Mouse (Mus musculus): ENCODE data around the gene Adcy1.

Adcy1 gene

DNA sequence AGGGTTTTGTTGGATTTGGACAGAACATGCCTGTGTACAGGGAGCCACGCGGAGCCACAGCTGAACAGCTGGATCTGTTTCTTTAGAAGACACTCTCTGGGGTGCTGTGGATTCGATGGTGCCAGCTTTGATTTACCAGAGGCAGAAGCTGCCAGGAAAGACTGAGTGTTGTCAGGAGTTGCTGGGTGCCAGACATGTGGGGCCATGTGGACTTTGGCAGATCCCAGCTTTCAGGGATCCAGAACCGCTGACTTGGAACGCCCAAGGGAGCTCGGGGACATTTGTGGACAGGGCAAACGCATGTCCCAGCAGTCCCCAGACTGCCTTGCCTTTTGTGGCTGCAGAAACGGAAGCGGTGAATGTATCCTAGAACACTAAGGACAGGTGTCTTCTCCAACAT lies 72.5 kb downstream of the Adcy1 start:
- no peak for DNase-seq (ENCODE audit: low spot score in 2 of 2)

DNA sequence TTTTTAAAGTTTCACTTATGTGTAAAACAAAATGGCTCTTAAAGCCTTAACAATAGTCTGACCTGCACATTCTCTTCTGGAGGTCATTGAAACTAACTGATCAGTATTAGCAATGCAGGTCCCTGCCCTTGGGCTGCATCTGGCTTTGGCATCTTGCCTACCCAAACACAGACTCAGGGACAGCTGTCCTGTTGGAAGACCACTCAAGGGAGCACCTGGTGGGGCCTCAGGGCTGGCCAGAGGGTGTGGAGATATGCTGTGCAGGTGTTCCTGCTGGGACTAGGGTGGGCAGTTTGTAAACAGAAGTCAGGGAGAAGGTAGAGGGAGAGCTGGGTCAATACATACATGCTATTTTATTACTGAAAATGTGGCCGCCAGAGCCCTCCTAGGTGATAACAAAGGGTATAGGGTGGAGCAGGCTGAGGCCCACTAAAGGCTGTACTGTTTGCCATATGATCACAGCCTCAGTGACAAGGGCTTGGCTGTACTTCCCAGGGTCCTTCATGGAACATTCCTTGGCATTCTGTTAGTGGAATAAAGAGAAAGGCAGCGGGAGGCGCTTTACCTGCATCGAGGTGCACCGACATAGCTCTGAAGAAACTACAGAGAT lies 73.1 kb downstream of the Adcy1 start:
- DNase-seq (ENCODE audit: low spot score in 2 of 2), result no peak

DNA sequence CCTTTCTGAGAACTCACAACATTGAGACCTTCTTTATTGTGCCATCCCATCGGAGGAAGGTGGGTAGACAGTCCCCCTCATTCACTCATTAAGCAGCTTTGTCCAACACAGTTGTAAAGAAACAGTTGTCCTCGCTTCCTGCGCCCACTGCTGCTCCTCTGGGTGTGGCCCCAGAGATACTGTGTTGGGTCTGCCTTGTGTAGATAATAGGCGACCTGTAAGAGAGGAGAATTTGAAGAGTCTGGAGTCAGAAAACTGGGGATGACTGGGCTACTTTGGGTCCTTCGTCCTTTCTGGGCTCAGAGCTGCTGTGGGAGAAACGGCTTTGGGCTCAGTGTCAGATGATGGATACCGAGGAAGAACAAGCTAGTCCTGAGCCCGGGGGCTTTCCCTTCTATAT lies 75.1 kb downstream of the Adcy1 start:
- no peak for DNase-seq (ENCODE audit: low spot score in 2 of 2)

DNA sequence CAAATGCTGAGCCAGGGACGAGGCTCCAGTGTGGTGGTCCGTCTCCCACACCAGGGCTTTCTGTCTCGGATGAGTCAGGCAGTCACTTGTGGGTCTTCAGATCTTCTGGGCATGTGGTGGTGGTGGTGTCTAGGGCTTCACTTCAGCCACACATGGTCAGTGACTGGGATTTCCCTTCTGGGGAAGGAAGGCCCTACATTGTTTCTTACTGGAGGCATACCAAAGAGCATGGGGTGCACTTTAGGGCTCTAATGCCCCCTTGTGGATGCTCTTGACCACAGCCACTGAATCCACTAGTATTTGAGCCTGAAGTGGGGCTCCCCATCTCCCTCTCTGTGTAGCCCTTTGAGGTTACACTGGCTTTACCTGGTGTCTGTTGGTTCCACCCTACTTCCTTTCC lies 77.2 kb downstream of the Adcy1 start:
- no peak for DNase-seq (ENCODE audit: low spot score in 2 of 2)

DNA sequence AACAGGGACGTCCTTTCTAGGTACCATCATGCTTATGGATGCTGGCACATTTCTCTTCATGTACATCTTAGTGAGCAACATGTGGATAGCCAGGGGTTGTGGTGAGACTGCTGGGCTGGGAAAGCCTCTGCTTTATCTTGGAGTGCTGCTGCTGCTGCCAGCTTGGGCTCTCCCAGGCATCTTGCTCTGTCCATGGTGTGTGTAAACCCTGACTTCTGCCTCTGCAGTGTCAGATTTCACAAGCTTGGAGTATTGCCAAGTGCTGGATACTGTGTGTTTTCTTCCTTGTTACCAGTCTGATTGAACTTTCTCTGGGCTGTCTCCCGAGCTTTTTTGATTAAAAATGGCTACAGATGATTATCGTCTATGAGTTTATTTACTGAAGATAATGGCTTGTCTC lies 79.4 kb downstream of the Adcy1 start:
- no peak for DNase-seq (ENCODE audit: low spot score in 2 of 2)

DNA sequence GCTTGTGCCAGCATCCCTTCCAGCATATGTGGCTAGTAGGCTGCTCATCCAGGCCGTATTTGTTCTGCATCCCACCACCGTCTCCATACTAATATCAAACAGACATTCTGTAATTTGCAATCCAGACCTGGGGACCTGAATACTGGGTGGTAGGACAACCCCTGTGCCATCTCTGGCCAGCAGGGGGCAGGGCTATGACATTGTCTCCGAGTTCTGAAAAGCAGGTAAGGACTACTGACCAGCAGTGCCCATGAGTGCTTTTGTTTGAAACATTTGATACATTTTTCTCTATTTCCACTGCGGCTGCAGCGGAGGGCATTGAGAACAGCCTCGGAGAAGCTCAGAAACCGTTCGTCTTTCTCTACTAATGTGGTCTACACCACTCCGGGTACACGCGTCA lies 81.1 kb downstream of the Adcy1 start:
- DNase-seq (ENCODE audit: low spot score in 2 of 2), result no peak

DNA sequence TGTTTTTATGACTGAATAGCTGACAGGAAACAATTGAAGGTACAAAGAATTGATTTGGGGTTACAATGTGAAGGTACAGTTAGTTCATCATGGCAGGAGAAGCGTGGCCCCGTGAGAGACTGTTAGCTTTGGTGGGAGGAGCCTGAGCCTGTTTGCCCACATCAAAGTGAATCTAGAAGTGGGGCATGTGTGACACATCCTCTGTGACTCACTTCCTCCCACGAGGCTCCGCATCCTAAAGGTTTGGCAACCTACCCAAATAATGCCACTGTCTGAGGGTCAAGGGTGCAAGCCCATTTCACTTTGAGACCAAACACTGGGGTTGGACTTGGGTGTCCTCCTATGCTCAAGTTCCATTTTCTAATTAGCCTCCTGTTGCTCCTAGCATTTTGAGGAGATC lies 81.9 kb downstream of the Adcy1 start:
- DNase-seq (ENCODE audit: low spot score in 2 of 2), result no peak

DNA sequence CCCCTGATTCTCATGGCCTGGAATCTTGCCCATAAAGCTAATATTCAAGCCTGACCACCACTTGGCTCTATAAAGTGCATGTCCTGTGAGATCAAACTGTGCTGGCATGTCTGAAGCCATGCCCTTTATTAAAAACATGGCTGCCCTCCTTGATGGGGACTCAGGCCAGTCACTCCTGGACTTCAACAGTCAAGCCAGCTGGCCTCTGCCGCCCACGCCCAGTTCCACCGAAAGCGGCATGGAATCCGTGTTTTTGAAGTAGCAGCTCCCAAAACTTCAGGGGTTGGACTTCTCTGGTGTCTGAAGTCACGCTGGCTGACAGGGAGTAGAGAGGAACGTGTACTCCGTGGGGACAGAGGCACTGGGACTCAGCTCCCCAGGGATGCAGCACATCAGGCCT lies 84.2 kb downstream of the Adcy1 start:
- no peak for DNase-seq (ENCODE audit: low spot score in 2 of 2)

DNA sequence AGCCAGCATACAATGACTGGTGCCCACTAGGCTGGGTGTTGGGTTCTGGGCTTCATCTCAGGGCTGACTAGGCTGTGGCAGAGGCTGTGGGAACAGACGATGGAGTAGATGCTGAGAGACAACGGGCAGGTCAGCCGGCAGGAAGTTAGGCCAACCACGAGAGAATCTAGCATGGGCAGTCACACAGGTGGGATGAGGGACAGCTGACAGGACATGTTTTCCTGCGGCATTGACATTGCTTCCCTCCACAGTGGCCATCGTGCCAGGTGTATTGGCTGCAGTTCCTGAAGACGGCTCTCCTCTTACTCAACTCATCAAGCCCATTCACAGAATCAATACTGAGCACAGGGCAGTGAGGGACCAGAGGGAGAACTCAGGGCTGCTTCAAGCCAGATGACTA lies 84.7 kb downstream of the Adcy1 start:
- no peak for DNase-seq (ENCODE audit: low spot score in 2 of 2)

DNA sequence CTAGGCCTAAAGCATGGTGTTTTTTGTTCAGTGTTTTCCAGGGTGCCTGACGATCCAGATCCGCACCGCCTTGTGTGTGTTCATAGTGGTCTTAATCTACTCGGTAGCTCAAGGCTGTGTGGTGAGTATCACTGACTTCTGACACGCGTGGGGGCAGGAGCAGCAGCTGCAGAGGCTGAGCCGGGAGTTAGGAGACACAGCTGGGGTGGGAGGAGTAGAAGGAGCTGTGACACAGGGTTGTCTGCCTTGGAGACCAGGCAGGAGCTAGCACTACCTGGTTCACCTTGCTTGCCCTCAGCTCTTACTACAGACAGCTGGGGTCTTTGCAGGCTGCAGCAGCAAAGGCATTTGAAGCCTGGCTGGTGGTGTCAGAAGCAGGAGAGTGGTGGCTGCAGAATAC lies 86.2 kb downstream of the Adcy1 start:
- no peak for DNase-seq (ENCODE audit: low spot score in 2 of 2)

DNA sequence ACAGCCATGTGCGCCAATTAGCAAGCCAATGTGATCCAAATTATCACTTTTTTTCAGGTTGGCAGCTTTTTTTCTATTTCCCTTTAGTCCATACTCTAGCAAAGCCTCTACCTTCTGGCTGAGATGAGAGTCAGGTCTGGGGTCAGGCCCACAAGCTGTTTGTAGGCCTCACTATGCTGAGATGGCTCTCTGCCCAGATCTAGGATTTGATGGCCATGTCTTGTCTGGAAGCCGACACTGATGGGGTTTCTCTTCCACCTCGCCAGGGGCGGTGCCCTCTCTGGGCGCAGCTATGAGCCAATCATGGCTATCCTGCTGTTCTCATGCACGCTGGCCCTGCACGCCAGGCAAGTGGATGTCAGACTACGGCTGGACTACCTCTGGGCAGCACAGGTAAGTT lies 87.2 kb downstream of the Adcy1 start:
- DNase-seq (ENCODE audit: low spot score in 2 of 2), result no peak

DNA sequence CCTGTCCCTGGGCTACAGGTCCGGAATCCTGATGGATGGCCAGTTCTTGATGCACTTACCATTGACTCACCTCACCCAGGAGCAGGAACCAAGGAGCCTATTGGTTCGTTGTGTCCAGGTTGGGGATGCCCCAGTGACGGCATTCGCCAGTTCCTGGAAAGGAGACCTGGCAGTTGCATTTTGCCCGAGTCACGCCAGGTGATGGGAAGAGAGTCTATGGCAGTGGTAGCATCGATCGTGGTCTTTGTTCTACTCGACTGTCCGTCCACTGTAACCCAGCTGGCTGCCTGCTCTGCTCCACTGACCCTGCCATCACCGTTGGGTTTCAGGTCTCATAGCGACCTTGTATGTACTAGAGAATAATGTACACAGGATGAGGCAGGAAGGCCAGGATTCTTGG lies 89.1 kb downstream of the Adcy1 start:
- no peak for DNase-seq (ENCODE audit: low spot score in 2 of 2)

DNA sequence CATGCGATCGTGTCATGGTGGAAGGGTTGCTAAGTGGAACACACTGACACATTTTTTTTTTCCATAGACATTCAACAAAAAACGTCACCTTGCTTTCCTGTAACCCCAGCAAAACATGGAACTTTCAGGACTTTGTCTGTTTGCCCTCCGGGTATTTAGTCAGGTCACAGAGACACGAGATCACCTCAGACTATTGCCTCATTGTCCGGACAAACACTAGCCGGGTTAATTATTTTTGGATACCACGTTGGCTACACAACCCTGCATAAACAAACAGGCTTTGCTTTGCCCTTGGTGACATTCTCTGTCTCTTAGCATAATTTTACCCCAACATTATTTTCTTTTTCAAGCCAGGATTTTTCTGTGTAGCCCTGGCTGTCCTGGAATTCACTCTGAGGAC lies 89.8 kb downstream of the Adcy1 start:
- no peak for DNase-seq (ENCODE audit: low spot score in 2 of 2)

DNA sequence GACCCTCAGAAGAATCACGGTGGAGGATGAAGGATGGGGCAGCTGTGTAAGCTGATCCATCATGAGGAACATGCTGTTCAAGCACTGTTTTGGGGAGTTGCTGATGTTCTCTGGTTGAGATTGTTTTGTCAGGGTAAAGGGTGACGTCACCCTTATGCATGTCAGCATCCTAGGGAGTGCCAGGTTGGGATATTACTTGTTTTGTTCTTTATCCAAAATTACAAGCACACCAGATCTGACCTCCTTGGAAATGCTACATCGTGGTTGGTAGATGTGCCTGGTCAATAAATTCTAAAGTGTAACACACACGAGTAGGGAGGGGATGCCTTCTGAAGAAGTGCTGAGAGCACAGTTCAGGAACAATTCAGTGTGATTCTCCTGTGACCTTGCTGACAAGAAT lies 93.1 kb downstream of the Adcy1 start:
- DNase-seq (ENCODE audit: low spot score in 2 of 2), result no peak

DNA sequence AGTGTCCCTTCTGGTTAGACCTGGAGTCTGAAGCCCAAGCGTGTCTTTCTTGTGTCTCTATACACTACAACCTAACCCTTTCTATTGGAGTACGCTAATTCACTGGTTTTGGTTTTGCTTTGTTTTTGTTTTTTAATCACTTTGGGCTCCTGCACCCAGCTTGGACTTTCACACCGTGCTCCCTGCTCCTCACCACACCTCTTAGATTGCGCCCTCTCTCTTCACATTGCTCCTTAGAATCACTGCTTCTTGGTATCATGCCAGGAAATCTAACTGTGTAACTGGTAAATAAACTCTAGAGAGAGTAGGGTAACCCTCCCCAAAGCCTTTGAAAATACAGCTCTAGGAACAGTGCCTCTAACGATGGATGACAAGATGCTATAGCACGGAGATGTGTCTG lies 94.9 kb downstream of the Adcy1 start:
- DNase-seq (ENCODE audit: low spot score in 2 of 2), result no peak

DNA sequence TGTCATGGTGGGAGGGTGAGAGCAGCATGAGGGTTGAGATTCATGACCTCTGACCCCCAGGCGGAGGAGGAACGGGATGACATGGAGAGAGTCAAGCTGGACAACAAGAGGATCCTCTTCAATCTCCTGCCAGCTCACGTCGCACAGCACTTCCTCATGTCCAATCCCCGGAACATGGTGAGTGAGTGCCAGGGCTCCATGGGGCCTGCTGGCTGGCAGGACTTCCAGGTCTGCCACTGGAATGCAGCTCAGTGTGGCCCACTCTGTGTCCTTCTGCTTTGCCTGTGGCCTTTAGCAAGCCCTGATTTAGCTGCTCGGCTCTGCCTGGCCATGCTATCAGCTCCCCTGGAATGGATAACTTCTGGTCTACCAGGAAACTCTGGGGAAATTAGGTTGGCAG lies 96.9 kb downstream of the Adcy1 start:
- no peak for DNase-seq (ENCODE audit: low spot score in 2 of 2)

DNA sequence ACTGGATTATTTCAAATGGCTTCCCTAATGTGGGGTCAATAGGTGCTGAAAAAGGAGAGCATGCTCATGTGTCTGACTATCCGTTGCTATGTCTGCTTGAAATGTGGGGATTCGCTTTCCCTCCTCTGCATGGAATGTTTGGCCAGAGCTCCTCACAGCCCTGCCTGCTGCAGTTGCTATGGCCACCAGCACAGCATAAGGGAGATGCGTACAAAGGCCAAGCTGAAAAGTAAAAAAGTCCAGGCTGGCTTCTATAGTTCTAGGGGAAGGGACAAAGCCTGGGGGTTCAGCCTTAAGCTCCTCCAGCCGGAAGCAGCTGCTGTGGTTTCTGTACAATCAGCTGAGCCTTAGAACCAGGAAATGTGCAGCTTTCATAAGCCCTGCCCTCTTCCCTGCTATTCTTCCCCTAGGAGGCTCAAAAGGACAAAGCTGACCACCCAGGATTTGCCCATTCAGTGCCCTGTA lies 97.4 kb downstream of the Adcy1 start:
- no peak for DNase-seq (ENCODE audit: low spot score in 2 of 2)

DNA sequence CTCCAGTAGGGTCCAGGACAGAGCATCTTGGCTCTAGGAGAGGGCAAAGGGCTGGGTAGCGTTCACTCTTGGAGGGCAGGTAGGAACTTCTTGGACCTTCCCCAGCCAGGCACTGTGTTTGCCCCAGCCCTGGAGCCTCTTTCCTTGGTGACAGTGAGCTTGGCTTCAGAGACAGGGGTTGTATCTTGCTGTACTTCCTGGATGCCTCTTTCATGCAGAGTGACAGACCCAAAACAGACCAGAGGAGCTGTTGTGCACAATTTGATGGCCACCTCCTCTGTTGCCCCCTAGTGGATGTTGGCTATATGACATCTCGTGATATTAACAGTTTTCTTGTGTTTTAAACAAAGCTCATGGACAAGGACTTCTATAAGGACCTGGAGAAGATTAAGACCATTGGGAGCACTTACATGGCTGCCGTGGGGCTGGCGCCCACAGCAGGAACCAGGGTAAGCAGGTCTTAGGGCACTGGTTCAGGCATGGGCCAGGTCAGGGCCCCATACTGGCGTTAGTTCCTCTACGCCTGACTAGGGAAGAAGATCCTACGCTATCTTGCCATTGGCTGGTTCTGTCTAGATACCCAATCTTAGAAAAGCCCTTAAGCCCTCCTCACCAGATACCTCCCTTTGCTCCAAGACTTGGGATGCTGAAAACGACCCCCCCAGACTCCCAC lies 98.3 kb downstream of the Adcy1 start:
- no peak for DNase-seq (ENCODE audit: low spot score in 2 of 2)

DNA sequence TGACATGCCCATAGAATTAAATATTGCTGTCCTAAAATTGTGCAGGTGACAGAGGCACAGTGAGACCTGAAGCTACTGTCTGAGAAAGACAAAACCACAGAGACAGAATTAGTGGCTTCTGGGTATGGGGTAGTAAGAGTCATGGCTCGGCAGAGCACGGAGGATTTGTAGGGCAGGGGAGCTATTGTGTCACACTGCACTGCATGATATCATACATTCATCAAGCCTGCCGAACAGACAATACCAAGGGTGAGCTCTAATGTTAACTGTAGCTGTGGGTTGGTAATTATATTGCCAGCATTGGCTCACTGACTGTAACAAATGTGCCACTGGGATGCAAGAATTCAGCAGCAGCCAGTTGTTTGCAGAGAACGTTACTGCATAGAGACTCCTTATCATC lies 101.1 kb downstream of the Adcy1 start:
- DNase-seq (ENCODE audit: low spot score in 2 of 2), result no peak

DNA sequence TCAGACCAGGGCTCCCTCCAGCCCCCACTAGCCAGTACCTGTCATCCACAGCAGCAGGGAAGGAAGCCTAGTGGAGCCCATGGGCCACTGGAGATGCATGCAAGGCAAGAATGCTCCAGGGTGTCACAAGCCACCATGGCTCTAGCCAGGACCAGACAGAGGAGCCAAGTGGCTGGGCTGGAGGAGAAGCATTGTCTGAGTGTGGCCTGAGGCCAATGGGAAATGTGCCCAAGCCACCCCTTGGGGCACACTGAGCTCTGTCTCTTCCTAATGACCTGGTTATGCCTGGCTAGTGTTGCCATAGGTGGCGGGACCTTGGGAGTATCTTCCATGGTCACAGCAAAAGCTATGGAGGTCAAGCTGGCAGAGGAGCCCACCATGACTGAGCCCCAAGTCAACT lies 106.4 kb downstream of the Adcy1 start:
- no peak for DNase-seq (ENCODE audit: low spot score in 2 of 2)

DNA sequence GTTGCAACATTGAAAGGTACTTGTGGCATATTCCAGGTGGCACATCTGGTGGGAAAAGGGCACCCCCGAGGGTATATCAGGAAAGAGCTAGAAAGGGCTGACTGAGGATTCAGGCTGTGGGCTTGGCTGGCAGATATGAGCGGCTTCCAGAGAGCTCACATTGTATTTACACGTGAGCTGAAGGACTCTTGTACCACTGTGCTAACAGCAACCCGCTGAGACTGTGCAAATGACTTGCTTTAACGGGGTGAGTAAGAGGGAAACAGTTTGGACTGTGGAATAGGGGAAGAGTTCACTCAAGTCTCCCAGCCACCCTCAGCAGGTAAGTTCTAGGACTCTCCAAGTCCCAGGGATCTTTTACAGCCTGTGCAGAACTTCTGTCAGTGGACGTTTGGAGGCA lies 110.4 kb downstream of the Adcy1 start:
- no peak for DNase-seq (ENCODE audit: low spot score in 2 of 2)

DNA sequence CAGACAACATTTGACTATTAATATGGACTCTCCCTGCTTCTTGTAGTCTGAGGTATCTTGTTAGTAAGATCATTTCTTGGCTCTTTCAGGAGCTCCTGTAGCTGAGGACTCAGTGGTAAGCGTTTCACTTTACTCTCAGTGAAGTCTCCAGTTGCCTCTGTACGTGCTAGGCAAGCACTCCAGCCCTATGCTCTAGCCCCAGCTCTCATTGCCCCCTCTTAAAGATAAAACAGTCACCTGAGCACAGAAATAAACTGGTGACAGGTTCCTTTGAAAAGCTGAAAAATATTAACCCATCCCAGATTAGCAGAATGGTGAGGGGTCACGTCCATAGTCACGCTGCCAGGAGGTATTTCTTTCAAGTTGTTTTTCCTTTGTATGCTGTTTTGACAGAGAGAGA lies 115.4 kb downstream of the Adcy1 start:
- DNase-seq (ENCODE audit: low spot score in 2 of 2), result no peak

DNA sequence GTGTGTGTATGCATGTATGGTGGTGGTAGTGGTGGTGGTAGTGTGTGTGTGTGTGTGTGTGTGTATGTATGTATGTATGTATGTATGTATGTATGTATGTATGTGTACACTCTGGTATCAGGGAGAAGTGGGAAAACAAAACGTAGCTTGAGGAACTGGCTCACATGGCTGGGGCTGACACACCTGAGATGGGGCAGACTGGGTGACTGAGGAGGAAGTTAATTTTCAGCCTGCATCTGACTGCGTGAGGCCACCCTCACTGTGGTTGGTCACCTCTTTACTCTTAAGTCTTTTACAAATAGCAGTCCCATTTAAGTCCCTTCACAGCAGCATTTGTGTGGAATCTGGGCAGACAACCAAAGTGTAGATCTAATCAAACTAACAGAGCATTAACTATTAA lies 116.0 kb downstream of the Adcy1 start:
- no peak for DNase-seq (ENCODE audit: low spot score in 2 of 2)

DNA sequence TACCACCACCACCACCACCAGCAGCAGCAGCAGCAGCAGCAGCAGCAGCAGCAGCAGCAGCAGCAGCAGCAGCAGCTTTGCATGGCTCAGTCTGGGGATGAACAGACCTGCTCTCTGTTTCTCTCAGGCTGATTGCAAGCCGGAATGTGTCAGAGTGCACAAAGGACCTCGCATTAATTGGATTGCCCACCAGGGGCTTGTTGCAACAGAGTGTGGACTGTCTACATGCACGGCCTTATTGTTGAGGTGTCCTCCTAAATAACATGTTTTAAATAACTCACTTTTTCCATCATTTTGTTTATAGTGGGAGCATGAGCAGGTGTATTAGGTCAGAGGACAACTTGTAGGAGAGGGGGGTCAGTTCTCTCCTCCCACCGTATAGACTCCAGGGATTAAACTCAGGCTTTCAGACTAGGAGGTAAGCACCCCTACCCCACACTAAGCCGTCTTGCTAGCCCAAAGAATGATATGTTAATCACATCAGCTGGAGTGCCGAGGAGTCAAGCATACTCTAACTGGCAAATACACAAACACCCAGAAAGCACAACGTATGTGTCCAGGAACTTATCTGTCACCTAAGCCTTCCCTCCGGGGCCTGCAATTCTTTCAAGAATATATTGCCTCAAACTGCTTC lies 119.2 kb downstream of the Adcy1 start:
- no peak for DNase-seq (ENCODE audit: low spot score in 2 of 2)
